Mouse (Mus musculus) T-helper 2 cell (primary cell): Measurements from ENCODE around the gene Traf2.

Source experiments
- in situ Hi-C: fragments of 300-600 bp; cut with MboI, MseI; formaldehyde crosslinking; loops from one replicate; pipeline ENCODE4 v1.15.1; 2025; ENCODE audit warnings: high pct_unique_total_duplicates

The Traf2 gene

DNA sequence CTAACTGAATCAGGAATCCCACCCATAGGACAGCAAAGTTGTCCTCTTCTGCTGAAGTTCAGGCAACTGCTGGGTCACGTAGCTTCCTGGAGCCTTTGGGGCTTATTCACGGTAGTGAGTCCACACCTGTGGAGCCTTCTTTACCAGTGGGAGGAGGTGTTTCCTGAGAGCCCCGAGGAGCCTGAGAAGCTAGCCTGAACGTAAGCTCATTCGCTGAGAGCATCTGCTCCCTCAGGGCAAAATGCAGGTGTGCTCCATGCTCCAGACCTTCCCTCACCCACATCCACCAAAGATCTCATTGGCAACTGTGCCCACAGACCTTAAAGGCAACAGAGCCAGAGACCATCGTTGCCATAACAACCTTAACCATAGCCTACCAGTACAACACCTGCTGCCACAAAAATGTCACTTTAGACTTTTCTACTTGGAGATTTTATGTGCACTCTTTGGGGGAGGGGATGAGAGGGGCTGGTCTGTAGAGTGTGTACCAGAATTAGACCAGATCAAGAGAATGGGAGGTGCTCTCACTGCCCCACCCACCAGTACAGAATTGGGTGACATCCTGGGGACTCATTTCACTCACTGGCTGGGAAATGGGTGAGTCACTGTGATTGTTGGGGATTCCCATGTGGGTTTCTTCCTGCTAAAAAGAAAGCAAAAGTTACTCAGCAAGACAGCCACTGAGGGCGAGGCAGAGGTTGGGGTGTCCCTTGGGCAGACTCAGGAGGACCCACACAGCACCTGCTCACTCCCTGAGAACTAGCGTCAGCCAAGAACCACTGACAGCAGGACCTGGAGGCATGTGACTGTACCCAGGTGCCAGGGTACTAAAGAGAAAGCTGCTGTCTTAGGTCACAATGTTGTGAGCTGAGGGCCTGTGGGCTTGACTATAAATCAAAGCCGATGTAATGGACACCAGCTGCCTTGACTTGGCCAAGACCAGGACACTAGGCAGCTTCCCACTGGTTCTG lies 2.6 kb upstream of the Traf2 start:
- in situ Hi-C loops = no loop called here

DNA sequence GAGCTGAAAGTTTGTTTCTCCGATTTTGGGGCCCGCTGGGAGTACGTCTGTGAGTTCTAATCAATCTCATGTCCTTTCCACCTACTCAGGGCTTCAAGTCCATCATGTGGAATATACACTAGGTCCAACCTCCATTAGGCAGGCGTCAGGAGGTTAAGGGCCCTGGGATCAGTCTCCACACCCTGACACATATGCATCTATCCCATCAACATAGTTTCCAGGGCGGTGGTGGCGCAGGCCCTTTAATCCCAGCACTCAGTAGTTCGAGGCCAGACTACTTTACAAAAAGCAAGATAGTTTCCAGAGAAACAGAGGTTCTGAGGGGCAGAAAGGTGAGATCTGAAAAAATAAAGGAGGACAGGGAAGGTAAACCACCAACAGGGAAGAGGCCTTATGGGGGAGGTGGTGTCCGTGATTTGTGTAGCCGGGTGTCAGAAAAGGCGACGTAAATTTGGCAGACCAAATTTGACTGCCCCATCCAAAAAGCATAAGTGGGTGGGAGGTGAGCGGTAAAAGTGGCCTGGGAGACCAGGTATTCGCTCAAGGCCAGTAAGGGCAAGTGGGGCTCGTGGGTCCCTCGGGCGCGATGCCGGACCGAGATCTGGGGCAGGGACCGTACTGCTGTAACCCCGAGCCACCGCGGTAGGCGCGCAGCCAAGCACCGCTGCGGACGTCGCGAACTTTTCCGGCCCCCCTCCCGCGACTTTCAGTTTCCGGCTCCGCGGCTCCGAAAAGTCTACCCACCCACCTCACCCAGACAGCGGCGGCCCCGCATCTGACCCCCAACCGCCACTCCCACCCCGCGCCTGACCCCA lies 537 bp downstream of the Traf2 start:
- in situ Hi-C loops = no loop called here

DNA sequence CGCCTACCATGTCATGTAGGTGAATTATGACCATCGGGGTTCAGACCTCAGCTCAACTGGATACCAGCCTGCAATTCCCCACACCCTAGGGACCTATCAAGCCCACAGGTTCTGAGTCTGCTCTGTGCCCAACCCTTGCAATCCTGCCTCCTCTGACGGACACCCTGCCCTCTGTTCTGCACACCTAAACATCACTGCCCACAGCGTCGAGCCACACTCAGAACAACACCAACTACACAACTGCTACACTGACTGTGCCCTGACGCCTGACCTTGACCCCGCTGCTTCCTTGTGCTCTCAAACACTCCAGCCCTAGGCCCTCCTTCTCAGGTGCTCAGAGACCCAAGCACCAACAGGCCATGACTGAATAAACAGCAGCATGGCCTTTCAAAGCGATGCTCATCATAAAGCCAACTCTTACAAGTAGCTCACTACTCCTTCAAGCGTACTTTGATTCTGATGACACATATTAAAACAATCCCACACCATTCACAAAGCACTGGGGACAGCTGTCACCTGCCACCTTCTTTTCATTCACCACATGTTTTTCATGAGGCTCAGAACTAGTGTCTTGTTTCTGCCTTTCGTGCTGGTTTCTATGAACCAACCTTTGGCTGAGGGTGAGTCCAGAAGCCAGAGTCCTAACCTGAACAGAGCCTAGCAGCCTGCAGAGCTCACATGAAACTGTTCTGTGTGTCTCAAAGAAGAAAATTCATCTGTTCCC lies 4.9 kb downstream of the Traf2 start:
- in situ Hi-C loops = no loop called here

DNA sequence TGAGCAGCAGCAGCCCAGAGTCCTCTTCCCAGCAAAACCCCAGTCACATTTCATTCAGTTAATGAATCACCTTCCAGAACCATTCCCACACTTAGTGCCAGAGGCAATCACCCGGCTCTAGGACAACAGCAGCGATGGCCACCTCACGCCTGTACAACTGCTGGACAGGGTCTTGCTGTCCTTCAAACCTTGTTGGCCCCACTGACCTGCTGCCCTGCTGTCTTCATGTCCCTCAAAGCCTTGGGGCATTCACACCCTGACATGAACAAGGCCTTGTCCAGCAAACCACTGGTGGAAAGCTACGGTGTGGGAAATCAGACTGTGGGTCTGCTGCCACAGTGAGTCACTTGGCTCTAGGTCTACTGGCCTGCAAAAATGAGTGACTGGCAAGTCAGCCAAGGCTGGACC lies 6.2 kb downstream of the Traf2 start:
- in situ Hi-C loops = no loop called here

DNA sequence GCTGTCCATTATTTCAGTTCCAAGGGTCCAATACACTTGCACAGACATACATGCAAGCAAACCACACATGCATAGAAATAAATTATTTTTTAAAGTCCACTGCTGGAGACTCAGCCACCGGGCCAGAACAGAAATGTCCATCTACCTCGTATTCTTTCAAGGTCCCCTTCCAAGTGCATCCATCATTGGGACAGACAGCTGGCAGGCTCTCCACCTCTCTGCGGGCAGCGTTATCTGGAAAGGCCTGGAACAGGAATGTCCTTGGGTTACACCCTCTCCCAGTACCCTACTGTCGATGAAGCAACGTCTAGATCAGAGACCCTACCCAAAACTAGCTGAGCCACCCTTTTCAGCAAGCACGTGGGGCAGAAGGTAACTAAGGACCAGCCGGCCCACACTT lies 10.2 kb downstream of the Traf2 start:
- in situ Hi-C loops = no loop called here

DNA sequence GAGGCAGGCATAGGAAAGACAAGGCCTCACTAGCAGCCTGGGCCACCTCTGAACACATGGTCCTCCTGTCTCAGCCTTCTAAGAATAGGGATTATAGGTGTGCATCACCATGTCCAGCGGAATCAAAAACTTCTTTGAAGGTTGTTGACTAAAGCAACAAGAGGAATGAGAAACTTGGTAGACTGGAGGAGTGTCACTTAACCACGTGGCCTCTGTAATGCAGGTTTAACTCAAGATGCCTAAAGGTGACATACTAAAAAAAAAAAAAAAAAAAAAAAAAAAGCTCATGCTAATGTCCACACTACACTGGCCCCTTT lies 11.9 kb downstream of the Traf2 start:
- in situ Hi-C loops = no loop called here

DNA sequence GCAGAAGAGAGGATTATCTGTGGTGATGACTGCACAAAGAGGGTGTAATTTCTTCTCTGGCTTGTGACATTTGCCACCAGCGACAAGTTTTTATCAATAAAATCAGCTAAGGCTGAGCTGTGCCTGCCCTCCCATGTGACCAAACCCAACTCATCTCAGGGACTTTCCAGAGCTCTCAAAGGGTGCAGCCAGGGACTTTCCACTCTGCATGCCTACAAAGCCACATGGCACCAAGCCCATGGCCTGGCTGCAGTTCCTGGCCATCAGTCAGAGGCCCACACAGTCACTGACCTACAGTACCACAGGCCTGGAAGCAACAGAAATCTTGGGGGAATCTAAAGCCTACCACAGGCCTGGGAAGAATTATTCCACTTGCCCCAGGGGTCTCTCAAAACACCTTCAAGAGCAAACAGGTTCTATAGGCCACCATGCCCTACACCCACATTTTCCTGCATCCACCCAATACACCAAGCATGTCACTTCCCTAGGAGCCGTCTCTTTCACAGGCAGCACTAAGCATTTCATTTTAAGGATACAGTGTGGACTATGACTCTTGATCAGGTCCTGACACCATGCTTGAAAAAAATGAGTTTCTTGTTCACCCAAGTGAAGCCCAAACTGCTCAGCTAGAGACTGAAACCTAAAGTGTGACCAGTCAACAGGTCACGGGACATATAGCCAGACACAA lies 12.4 kb downstream of the Traf2 start:
- in situ Hi-C loops = no loop called here

DNA sequence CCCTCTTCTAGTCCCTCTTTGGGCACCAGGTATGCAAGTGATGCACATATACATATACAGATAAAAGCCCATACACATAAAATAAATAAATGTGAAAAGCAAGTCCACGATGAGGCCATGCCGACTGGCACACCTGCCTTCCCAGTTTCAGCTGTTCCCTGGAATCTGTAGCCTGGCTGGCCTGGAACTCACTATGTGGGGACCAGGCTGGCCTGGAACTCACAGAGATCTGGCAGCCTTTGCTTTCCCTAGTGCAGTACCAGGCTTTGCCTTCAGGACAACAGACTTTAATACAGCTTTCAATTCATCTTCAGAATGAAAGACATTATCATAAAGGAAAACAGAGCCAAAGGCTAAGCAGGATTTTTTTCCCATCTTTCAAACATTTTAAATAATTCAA lies 13.0 kb downstream of the Traf2 start:
- in situ Hi-C loops = no loop called here

DNA sequence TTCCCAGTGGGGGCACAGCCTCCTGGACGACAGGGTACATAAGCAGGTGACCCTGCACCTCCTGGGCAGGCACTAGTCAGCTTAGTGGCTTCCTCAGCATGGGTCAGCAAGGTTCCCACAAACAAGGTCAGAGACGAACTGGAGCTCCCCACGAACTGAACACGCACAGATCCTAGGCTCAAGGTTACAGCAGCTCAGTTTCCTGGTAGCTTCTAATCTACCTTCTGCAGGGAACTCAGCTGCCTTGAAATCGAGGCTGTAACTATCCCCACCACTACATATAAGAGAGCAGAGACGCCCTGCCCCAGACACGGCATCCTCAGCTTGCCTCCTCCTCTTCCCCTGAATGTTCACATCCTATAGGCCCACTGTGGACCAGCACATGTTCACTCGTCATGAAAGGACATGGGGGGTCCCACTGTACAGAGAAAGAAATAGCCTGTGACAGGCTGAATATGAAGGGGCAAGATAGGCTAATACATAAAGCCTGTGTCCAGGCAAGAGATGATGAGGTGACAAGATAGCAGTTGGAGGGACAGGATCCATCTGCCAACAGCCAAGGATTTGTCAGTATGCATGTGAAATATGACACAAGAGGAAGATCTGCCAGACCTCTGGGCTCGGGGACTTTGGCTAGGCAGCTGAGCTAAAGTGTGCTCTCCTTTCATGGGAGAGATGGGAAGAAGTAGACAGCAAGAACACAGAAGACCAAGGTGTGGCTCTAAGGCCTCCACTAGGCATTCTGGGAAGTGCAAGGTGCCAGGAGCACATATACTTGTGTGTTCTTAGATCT lies 20.0 kb downstream of the Traf2 start:
- in situ Hi-C loops = no loop called here

DNA sequence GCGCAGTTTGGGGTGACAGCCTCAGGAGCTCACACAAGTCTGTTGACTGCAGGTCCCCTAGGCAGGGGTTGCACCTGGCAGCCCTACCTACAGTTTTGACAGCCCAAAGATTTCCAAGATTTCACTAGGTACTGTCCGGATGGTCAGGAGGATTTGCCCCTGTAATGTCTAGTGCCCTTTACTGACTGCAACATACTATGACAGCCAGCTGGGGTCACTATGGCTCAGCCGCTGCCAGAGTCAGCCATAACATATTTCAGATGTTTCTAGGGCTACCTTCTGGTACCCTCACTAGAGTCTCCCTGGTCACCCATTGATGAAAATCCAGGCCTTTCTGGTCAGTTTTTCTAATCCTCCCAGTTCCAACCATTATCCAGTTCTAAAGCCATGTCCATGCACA lies 36.8 kb downstream of the Traf2 start:
- in situ Hi-C loops = no loop called here

DNA sequence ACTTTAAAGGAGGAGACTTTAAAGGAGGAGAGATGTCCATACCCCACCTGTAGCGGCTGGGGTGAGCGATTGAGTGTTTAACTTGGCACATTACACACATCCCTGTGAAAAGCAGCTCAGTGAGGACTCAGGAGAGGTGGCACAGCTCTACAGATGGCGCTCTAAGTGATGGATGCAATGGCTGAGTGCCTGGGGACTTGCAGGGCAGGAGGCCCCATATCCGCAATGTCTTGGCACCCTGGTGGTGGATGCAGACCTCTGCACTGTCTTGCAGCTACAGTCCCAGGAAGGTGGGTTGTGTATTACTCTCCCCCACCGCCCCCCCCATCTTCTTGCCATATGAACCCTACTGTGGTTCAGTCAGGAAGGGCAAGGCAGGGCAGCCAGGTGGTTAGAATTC lies 39.8 kb downstream of the Traf2 start:
- in situ Hi-C loops = no loop called here

DNA sequence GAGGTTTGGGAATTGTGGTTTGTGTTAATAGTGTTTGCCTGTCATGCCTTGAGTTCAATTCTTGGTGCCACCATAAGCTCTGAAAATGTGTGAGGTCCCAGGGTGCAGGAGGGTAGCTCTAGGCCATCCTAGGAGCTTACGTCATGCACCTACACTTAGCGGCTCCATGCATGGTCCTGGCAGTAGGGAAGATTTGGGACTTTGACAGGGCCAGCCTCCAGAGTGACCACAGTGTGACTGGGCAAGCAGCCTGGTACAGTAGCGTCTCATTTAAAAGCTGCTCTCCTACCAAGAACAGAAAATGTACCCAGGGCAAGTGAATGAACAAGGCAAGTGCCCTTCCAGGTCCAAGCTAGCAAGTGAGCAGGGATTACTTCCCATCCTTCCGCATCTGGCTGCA lies 40.9 kb downstream of the Traf2 start:
- in situ Hi-C loops = no loop called here

DNA sequence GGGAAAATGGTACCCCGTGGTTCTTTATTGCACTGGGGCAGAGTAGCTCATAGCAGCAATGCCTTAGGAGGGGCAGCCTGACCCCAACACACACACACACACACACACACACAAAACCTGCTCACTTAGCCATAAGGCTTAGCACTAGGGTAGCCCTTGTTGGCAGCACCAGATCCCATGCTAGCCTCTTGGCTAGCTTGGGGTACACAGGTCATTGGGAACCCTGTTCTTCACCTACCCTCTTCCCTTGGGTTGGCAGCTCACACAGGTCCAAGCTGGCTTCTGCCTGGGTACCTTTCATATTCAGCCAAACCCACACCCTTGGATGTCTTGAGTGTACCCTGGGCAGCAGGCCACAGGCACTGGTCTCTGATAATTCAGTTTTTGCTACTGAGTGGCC lies 41.7 kb downstream of the Traf2 start:
- in situ Hi-C loops = no loop called here

DNA sequence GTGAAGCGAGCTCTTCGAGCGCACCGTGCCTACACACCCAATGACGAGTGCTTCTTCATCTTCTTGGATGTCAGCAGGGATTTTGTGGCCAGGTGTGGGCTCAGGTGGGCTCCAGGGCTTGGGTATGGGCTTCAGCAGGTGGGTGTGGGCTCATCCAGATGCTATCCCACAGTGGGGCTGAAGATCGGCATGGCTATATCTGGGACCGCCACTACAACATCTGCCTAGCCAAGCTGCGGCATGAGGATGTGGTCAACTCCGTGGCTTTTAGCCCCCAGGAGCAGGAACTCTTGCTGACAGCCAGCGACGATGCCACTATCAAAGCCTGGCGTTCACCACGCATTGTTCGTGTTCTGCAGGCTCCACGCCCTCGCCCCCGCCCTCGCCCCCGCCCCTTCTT lies 42.2 kb downstream of the Traf2 start:
- in situ Hi-C loops = no loop called here

DNA sequence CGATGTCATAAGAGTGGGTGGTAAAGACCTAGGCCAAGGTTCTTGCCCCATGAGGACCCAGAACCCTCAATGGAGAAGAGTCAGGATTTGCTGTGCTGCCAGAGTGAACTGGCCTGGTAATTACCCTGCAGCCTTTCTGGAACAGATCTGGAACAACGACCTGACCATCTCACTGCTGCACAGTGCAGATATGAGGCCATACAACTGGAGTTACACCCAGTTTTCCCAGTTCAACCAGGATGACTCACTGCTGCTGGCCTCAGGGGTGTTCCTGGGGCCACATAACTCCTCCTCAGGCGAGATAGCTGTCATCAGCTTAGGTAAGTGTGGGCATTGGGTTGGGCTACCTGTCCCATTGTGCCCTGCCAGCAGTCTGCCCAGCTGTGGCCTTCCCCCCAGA lies 44.0 kb downstream of the Traf2 start:
- in situ Hi-C loops = no loop called here

DNA sequence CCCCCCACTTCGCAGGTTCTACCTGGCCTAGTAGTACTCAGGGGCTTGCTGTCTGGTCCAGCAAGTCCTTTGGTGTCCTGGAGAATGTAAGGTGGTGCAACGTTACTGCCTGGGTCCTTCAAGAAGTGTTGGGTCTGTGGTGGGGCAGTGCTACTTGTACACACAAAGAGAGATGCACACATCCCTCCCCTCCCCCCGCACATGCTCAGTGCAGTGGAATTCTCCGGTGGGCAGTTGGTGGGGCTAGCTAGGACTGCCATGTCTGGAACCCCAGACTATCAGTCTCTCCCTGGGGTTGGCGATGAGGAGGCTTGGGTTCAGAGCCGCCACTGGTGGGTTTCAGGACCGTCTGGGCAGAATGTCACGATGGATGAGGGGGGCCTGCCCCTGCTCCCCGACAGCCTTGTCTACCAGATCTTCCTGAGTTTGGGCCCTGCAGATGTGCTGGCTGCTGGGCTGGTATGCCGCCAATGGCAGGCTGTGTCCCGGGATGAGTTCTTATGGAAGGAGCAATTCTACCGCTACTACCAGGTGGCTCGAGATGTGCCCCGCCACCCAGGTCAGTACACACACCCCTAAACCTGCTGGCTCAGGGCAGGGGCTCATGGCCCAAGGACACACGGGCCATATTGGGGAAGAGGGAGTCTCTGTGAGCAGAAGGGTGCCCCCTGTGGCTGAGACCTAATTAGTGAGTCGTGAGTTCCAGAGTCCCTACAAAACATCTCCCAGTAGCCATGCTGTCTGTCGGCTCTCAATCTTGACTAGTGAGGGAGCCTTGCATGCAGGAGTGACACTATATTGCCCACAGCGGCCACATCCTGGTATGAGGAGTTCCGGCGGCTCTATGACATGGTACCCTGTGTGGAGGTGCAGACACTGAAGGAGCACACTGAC lies 44.9 kb downstream of the Traf2 start, which contains the start of gene C8g:
Gene C8g, minus strand, starts transcription at position 127 of the 894 bp plus-strand sequence.
- in situ Hi-C loops = no loop called here

DNA sequence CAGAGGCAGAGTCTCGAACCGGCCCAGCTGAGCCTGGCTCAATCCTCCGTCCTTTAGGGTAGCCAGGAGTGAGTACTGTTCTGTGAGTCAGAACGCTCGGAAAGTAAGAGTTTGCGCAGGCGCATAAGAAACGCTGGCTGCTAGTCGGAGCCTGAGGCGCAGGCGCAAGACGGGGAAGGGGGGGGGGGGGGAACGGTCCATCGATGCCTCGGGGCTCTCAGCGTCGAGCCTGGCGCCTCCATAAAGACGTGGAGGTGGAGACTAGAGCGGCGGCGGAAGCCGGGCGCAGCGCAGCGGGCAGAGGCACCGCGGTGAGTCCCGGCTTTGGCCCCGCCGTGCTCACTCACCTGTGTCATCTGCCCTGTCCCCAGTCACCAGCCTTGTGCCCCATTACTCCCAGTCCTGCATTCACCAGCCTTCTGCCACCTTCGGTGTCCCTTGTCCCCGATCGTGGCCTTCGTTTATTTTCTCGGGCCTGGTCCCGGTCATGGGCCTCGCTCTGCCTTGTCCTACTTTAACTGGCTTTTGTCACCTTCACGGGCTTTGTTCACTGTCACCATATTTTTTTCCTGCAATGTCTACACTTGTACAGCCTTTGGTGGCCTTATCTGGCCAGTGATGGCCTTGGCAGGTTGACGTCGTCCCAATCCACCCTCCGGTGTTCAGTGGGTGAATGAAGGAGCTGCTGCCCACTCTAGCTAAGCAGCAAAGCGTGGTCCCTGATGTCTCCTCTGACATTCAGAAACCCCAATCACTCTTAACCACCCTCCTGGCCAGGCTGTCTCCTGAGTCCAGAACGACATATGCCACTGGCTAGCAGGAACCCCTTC lies 45.9 kb downstream of the Traf2 start, which contains the start of gene Fbxw5:
Gene Fbxw5, plus strand, starts transcription at position 175 of the 830 bp plus-strand sequence.
- in situ Hi-C loops = no loop called here

DNA sequence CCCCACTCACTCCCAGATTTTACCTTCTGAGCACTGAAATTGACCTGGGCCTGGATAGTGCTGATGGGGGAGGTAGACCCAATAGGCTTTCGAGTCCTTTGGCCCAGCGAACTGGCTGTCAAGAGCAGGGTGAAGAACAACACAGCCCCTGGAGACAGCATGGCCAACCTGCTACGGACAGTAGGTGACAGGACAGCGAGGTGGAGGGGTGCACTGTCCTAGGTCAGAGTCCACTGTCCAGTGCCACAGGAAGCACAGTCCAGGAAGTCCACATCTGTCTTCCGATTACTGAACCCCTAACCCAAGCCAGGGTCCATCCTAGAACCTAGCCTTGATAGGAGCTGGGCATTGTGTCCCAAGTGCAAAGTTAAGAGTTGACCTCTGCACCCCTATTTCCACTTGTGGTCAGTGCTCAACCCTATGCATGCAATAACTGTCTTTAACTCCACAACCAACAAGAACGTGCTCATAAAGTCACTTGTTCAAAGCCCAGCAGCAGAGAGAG lies 46.6 kb downstream of the Traf2 start:
- in situ Hi-C loops = no loop called here
